Mouse (Mus musculus): Measurements from ENCODE around the gene Mlx. TPM values are rescaled to one million over a fixed set of nuclear protein-coding genes. Genes with fewer than 3 reads are reported as not detected.

Gene Mlx
- polyA plus RNA-seq, 1 experiment from 2014 or later: 50.5 TPM

DNA sequence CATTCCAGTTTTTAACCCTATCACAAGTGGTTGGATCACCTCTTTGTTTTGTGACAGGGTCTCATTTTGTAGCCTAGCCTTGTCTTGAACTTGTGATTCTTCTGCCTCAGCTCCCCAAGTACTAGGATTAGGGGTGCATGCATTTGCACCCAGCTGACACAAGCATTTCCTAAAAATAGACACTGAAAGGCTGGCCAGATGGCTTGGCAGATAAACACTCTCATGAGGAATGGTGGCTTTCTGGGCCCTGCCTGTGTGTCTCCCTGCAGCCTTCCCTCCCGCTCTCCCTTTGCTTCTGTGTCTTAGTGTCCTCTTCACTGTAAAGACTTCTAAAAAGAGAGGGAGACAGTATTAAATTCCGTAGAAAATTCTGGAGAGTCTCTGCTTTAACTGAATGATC lies 44.1 kb downstream of the Mlx start:
- no peak overlapping the region for H3K4me3 ChIP-seq
- H3K36me3 ChIP-seq: peaks cover 13% of the 10 kb centered on the region
- 90% methylated on average over 2 of the region's 2 CpGs for WGBS
- H3K27me3 ChIP-seq: no peaks in the 10 kb centered on the region
- no peak overlapping the region for H3K9ac ChIP-seq
- ATAC-seq (ENCODE audit: low FRiP score, low read depth): no peak
- H3K27ac ChIP-seq: no peak overlapping the region
- no peaks in the 10 kb centered on the region for H3K4me1 ChIP-seq
- peaks cover 8% of the 10 kb centered on the region; the same call in 1 of the 2 replicates for H3K9me3 ChIP-seq
- no peak overlapping the region for H3K4me2 ChIP-seq (replicated peaks)

DNA sequence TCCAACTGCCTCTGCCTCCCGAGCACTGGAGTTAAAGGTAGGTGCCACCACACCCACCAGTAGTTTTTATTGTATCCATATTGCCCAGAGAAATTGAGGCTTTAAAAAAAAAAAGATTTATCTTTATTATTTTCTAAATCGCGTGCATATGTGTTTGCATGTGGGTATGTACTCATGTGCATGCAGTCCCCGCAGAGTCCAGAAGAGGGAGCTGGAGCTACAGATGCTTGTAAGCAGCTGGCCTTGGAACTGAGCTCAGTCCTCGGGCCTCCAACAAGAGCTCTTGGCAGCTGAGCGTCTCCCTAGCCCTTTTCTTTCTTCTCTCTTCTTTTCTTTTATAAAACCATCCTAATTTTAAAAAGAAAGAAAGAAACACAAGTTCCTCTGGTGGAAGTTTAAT lies 44.6 kb downstream of the Mlx start:
- WGBS: 90% methylated on average over 6 of the region's 6 CpGs
- Histone ChIP-seq H3K27me3 (no peaks in the 10 kb centered on the region), H3K4me3 (no peak overlapping the region), H3K36me3 (peaks cover 8% of the 10 kb centered on the region), H3K4me2 (replicated peaks) (no peak overlapping the region), H3K9ac (no peak overlapping the region), H3K9me3 (peaks cover 3% of the 10 kb centered on the region; the same call in 1 of the 2 replicates), H3K4me1 (no peaks in the 10 kb centered on the region), H3K27ac (no peak overlapping the region)
- ATAC-seq (ENCODE audit: low FRiP score, low read depth): no peak

DNA sequence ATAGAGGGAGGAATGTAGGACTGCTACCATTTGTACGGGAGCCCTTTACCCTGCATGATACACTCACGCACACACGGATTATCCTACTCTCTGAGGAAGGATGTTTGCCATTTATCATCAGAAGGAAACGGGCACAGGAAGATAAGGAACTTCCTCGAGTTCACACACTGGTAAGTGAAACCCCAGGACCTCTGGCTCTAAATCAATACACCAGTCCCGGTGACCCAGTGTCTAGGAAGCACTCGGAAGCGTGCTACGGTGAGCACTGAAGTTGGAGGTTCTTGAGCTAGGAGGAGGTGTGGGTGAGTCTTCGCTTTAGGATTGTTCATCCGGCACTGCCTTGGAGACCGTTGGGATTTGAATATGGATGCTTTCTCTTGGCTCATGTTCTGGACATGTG lies 46.0 kb downstream of the Mlx start:
- no peak for ATAC-seq (ENCODE audit: low FRiP score, low read depth)
- Histone ChIP-seq H3K4me3 (no peak overlapping the region), H3K9ac (no peak overlapping the region), H3K36me3 (no peaks in the 10 kb centered on the region), H3K4me1 (no peaks in the 10 kb centered on the region), H3K9me3 (no peaks in the 10 kb centered on the region), H3K4me2 (replicated peaks) (no peak overlapping the region), H3K27me3 (no peaks in the 10 kb centered on the region), H3K27ac (no peak overlapping the region)
- 76% methylated on average over 12 of the region's 12 CpGs for WGBS

DNA sequence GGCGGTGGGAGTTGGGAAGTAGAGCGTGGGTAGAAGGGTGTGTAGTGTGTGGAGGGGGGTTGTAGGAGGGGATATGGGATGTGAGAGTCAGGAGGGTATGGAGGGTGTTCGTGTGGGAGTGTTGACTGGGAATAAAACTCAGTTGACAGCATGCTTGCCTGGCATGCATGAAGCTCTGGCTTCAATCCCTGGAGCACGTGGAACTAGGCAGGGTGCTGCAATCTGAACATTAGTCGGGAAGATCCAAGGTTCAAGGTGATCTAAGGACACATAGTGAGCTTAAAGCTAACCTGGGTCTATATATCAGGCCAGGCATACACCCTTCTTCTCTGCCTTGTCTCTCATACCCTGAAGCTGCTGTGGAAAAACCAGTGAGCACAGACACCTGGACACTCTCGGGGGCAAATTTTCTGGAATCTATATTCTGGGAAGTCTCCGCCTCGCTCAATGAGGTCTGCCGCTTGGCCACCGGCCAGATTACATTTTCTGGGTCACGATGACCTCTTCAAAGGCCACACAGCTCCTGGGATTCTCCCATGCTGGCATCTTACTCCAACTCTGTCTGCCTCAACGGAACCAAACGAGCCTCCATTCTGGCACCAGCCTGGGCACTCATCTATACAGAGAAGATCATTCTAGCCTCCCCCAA lies 47.3 kb downstream of the Mlx start:
- H3K9me3 ChIP-seq: no peaks in the 10 kb centered on the region
- H3K4me2 ChIP-seq (replicated peaks): no peak overlapping the region
- H3K27me3 ChIP-seq: no peaks in the 10 kb centered on the region; the same call in 1 of the 2 replicates
- no peak overlapping the region for H3K9ac ChIP-seq
- H3K36me3 ChIP-seq: no peaks in the 10 kb centered on the region
- H3K4me3 ChIP-seq: no peak overlapping the region
- no peak overlapping the region for H3K27ac ChIP-seq
- no peak for ATAC-seq (ENCODE audit: low FRiP score, low read depth)
- 80% methylated on average over 13 of the region's 13 CpGs for WGBS
- H3K4me1 ChIP-seq: peaks cover 5% of the 10 kb centered on the region

DNA sequence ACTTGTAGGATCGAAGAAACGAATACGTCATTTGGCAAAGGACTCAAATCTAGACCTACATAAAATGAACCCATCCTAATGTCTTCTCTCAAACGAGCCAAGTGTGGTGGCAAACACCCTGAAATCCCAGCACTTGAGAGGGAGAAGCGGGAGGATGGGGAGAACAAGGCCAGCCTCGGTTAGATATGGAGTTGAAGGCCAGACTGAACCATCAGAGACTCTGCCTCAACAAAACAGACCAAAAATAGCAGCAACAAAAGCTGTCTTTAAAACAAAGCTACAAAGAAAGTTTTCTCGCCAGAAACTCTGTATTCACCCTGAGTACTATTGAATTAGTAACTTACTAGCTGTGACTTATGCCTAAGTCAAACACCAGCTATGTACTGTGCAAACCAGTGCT lies 49.9 kb downstream of the Mlx start:
- Histone ChIP-seq H3K9me3 (no peaks in the 10 kb centered on the region), H3K27ac (no peak overlapping the region), H3K9ac (no peak overlapping the region), H3K4me3 (no peak overlapping the region), H3K36me3 (no peaks in the 10 kb centered on the region), H3K27me3 (peaks cover 19% of the 10 kb centered on the region), H3K4me1 (peaks cover 20% of the 10 kb centered on the region), H3K4me2 (replicated peaks) (no peak overlapping the region)
- 82% methylated on average over 7 of the region's 7 CpGs for WGBS
- ATAC-seq (ENCODE audit: low FRiP score, low read depth): no peak

DNA sequence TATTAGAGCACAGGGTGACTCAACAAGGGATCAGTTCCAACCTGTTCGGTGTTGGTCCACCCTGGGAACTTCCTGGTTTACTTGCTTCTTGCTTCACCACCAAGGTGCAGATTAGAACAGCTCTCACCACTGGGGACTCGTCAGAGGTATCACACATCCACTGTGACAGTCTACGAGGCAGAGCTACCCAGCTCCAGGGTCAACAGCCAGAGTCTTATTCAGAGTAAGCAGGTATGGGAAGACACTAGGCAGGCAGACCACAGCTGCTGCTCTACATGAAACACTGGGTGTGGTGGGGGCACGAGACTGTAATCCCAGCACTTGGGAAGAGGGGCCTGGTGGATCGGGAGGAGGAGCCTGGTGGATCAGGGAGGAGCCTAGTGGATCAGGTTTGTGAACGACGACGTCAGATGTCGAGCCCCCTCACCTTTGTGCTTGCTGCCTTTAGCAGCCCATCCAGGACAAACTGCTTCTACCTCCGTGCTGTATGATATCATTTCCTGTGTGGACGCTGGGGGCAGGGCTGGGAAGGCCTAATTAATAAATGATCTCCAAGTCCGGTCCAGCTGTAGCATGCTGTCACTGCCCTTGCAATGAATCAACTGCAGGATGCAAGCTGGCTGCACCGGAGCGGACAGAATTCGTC lies 51.6 kb downstream of the Mlx start:
- WGBS: 16% methylated on average over 15 of the region's 15 CpGs
- H3K4me1 ChIP-seq: peaks cover 23% of the 10 kb centered on the region
- no peak overlapping the region for H3K27ac ChIP-seq
- H3K9ac ChIP-seq: no peak overlapping the region
- peak; percentile 36; the same call in 1 of the 2 replicates for ATAC-seq (ENCODE audit: low FRiP score, low read depth)
- H3K27me3 ChIP-seq: peaks cover 19% of the 10 kb centered on the region
- H3K36me3 ChIP-seq: no peaks in the 10 kb centered on the region
- peak overlapping the region; percentile 44 for H3K4me2 ChIP-seq (replicated peaks)
- peak overlapping the region; percentile 5; the same call in 1 of the 2 replicates for H3K4me3 ChIP-seq
- H3K9me3 ChIP-seq: no peaks in the 10 kb centered on the region

DNA sequence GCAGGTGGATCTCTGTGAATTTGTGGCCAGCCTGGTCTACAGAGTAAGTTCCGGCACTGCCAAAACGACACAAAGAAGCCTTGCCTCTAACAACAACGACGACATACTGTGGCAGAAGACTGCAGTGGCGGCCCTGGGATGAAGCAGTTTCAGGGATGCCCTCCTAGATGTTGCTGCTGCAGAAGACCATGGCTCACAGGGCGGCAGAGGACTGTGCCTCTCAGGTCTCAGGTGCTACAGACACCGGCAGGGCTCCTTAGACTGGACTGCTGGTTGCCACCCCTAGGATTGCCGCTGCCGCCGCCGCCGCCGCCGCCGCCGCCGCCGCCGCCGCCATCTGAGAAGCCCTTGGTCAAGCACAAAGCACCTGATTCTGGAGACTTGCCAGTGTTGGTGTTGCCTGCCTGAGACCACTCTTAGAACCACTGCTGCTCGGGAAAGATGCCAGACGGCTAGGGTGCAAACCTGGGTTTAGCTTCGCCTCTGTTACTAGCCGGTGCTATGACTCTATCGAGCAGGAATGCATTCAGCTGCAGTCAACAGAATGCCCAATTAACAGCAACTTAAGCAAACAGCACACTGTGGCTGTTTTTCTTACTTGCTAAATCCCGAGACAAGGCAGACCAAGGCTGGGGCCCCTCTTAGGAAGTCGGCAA lies 53.2 kb downstream of the Mlx start:
- peaks cover 19% of the 10 kb centered on the region for H3K27me3 ChIP-seq
- peak overlapping the region; percentile 29 for H3K4me3 ChIP-seq
- no peak for ATAC-seq (ENCODE audit: low FRiP score, low read depth)
- H3K4me2 ChIP-seq (replicated peaks): peak overlapping the region; percentile 58
- peaks cover 27% of the 10 kb centered on the region for H3K4me1 ChIP-seq
- 42% methylated on average over 27 of the region's 27 CpGs for WGBS
- no peaks in the 10 kb centered on the region for H3K9me3 ChIP-seq
- peak overlapping the region; percentile 31; the same call in 1 of the 2 replicates for H3K9ac ChIP-seq
- peak overlapping the region; percentile 39; the same call in 1 of the 2 replicates for H3K27ac ChIP-seq
- no peaks in the 10 kb centered on the region for H3K36me3 ChIP-seq

DNA sequence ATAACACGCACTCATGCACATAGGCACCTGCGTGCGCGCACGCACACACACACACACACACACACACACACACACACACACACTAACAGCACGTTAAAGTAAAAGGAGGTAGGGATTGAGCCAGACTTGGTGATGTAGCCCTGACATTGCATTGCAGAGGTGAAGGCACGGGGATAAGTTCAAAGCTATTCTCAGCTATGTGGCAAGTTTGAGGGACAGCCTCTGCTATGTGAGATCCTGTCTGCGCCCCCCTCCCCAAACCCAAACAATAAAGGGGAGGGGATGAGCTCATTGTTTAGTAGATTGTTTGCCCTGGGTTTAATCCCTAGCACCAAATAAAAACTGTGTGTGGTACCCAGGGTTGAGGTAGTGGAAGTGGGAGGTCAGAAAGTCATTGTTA lies 54.0 kb downstream of the Mlx start:
- H3K9ac ChIP-seq: no peak overlapping the region
- H3K9me3 ChIP-seq: no peaks in the 10 kb centered on the region
- no peaks in the 10 kb centered on the region for H3K36me3 ChIP-seq
- ATAC-seq (ENCODE audit: low FRiP score, low read depth): no peak
- no peak overlapping the region for H3K4me2 ChIP-seq (replicated peaks)
- H3K4me1 ChIP-seq: peaks cover 27% of the 10 kb centered on the region
- no peak overlapping the region for H3K4me3 ChIP-seq
- WGBS: 72% methylated on average over 8 of the region's 8 CpGs
- peaks cover 19% of the 10 kb centered on the region for H3K27me3 ChIP-seq
- H3K27ac ChIP-seq: no peak overlapping the region

Small RNA genes within 50 kb of the gene (microRNA-seq; reads per million reads assigned to microRNA genes)
- gene Gm27626: not detected

Other genes starting within 250 kb of the Mlx start
- gene Stat5b, start 236.6 kb upstream of the Mlx start, polyA plus RNA-seq (2015; fragmentation: Nextera tagmentation; extraction: Ambion mirVana): 18.9 and 19.8 TPM in 2 replicates
- 5.2 and 5.7 TPM in 2 replicates for gene Stat5a, start 227.9 kb upstream of the Mlx start, polyA plus RNA-seq (2015; fragmentation: Nextera tagmentation; extraction: Ambion mirVana)
- 42.4 and 50.3 TPM in 2 replicates for gene Stat3, start 147.7 kb upstream of the Mlx start, polyA plus RNA-seq (2015; fragmentation: Nextera tagmentation; extraction: Ambion mirVana)
- gene Cavin1, start 116.4 kb upstream of the Mlx start, polyA plus RNA-seq (2015; fragmentation: Nextera tagmentation; extraction: Ambion mirVana): 136 and 142 TPM in 2 replicates
- 34.0 and 34.4 TPM in 2 replicates for gene Atp6v0a1, start 77.8 kb upstream of the Mlx start, polyA plus RNA-seq (2015; fragmentation: Nextera tagmentation; extraction: Ambion mirVana)
- 9.4 and 9.8 TPM in 2 replicates for gene Naglu, start 17.3 kb upstream of the Mlx start, polyA plus RNA-seq (2015; fragmentation: Nextera tagmentation; extraction: Ambion mirVana)
- gene Hsd17b1, start 8.9 kb upstream of the Mlx start, polyA plus RNA-seq (2015; fragmentation: Nextera tagmentation; extraction: Ambion mirVana): 0.28 TPM in 1 of 2 replicates, not detected in the other
- gene Coasy, start 4.7 kb upstream of the Mlx start, polyA plus RNA-seq (2015; fragmentation: Nextera tagmentation; extraction: Ambion mirVana): 38.1 and 41.6 TPM in 2 replicates
- 43.0 and 44.5 TPM in 2 replicates for gene Psmc3ip, start 8.2 kb downstream of the Mlx start, polyA plus RNA-seq (2015; fragmentation: Nextera tagmentation; extraction: Ambion mirVana)
- gene Retreg3, start 32.6 kb downstream of the Mlx start, polyA plus RNA-seq (2015; fragmentation: Nextera tagmentation; extraction: Ambion mirVana): 18.7 and 20.3 TPM in 2 replicates
- 70.5 and 71.1 TPM in 2 replicates for gene Tubg1, start 32.7 kb downstream of the Mlx start, polyA plus RNA-seq (2015; fragmentation: Nextera tagmentation; extraction: Ambion mirVana)
- 7.3 and 7.4 TPM in 2 replicates for gene Tubg2, start 68.6 kb downstream of the Mlx start, polyA plus RNA-seq (2015; fragmentation: Nextera tagmentation; extraction: Ambion mirVana)
- gene Cntnap1, start 83.2 kb downstream of the Mlx start, polyA plus RNA-seq (2015; fragmentation: Nextera tagmentation; extraction: Ambion mirVana): 0.27 and 0.46 TPM in 2 replicates
- 6.6 and 7.3 TPM in 2 replicates for gene Plekhh3, start 84.1 kb downstream of the Mlx start, polyA plus RNA-seq (2015; fragmentation: Nextera tagmentation; extraction: Ambion mirVana)
- 0.10 TPM in 1 of 2 replicates, not detected in the other for gene Ccr10, start 88.2 kb downstream of the Mlx start, polyA plus RNA-seq (2015; fragmentation: Nextera tagmentation; extraction: Ambion mirVana)
- gene Ezh1, start 139.2 kb downstream of the Mlx start, polyA plus RNA-seq (2015; fragmentation: Nextera tagmentation; extraction: Ambion mirVana): 14.6 and 17.5 TPM in 2 replicates
- gene Ramp2, start 158.8 kb downstream of the Mlx start, polyA plus RNA-seq (2015; fragmentation: Nextera tagmentation; extraction: Ambion mirVana): 72.9 and 74.7 TPM in 2 replicates
- 104 and 109 TPM in 2 replicates for gene Vps25, start 166.4 kb downstream of the Mlx start, polyA plus RNA-seq (2015; fragmentation: Nextera tagmentation; extraction: Ambion mirVana)
- 8.5 and 10.2 TPM in 2 replicates for gene Wnk4, start 173.3 kb downstream of the Mlx start, polyA plus RNA-seq (2015; fragmentation: Nextera tagmentation; extraction: Ambion mirVana)
- gene Cntd1, start 191.7 kb downstream of the Mlx start, polyA plus RNA-seq (2015; fragmentation: Nextera tagmentation; extraction: Ambion mirVana): 1.7 and 1.9 TPM in 2 replicates
- 172 and 175 TPM in 2 replicates for gene Coa3, start 191.8 kb downstream of the Mlx start, polyA plus RNA-seq (2015; fragmentation: Nextera tagmentation; extraction: Ambion mirVana)
- 124 and 127 TPM in 2 replicates for gene Becn1, start 215.0 kb downstream of the Mlx start, polyA plus RNA-seq (2015; fragmentation: Nextera tagmentation; extraction: Ambion mirVana)
- gene Psme3, start 228.9 kb downstream of the Mlx start, polyA plus RNA-seq (2015; fragmentation: Nextera tagmentation; extraction: Ambion mirVana): 136 and 144 TPM in 2 replicates
- gene Aoc2, start 237.8 kb downstream of the Mlx start, polyA plus RNA-seq (2015; fragmentation: Nextera tagmentation; extraction: Ambion mirVana): 1.4 TPM in 2 replicates
- 0.20 and 0.31 TPM in 2 replicates for gene Aoc3, start 243.3 kb downstream of the Mlx start, polyA plus RNA-seq (2015; fragmentation: Nextera tagmentation; extraction: Ambion mirVana)